Mouse (Mus musculus) left cerebral cortex, postnatal 10 days (tissue): ENCODE results near the gene Pcna. TPM values are rescaled to one million over a fixed set of nuclear protein-coding genes. Genes with fewer than 3 reads are reported as not detected.
"Not testable (repeated sequence)": the region's sequence is repeated elsewhere in the genome, so short reads cannot be mapped to it uniquely, and the experiment has no call there.

Source experiments
- DNase-seq, 2 experiments: peaks; one replicate each; pipeline ENCODE4 v3.0.0; 2021 to 2022; ENCODE audit warnings: low spot score in 2 of 2, mixed read lengths in 1 of 2; ENCODE audit errors: extremely low spot score in 1 of 2
- intact Hi-C: fragments of 180-260 bp; cut with DNase I; formaldehyde crosslinking; loops from one replicate; pipeline ENCODE4 v1.15.1; 2025
- total RNA-seq, 2 experiments: library from RNA; stranded (reverse); gene quantifications; 2 replicates each; pipeline ENCODE4 v1.2.3; 2021

The Pcna gene
- total RNA-seq, result 10 to 100 TPM; 57.1 to 61.2 TPM

- intact Hi-C loops, result no loop called here
- peak; percentile 96 to 98 for DNase-seq
Measured at GRCm38 (mm10) chr2:132252542-132253528, at the start of gene Pcna. Gene Pcna, minus strand, starts transcription at chr2:132253314.

GRCm38 (mm10) chr2:132301436-132301835, 48.3 kb upstream of the Pcna start:
- DNase-seq, result peak in 1 of 2 experiments; percentile 3
- intact Hi-C loops, result no loop called here

DNA sequence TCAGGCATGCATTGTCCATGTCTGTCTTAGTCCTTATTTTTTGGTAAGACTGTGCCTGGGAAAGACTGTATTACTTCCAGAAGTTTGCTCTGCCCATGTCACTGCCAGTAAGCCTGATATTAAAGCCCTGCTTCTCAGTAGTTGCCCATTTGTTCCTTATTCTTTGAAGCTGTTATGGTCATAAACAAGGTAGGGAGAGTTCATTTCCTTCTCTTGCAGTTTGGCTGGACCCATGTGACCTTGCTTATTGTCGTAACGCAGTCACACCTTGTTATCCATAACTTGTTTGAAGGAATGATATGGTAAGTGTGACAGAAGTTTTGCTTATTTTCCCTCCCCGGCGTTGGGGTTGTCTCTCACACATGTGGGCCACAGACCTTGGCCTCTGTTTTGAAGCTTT, 45.1 kb upstream of the Pcna start:
- peak in 1 of 2 experiments; percentile 13 for DNase-seq
- intact Hi-C loops, result no loop called here

- intact Hi-C loops, result no loop called here
- DNase-seq, result no peak
Measured at GRCm38 (mm10) chr2:132293694-132294450, 40.8 kb upstream of the Pcna start.

DNA sequence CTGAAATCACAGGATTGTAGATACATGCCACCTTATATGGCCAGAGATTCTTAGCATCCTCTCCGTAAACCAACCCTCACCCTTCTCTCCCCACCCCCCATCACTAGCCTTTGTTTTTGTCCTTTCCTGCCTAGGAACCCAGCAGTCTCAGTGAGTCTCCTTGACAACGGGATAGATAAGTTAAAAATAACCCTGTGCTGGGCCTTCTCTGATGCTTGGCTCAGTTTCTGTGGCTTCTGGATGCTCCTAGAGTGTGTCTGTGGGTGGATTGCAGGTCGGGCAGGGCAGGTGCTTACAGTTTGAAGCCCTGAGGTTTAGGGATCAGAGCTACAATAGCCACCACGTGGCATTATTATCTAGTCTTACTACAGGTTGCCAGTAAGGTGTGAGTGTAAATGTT, 39.0 kb upstream of the Pcna start:
- intact Hi-C loops, result no loop called here
- DNase-seq, result peak; percentile 45 to 56

GRCm38 (mm10) chr2:132291265-132291664, 38.2 kb upstream of the Pcna start:
- no peak for DNase-seq
- intact Hi-C loops, result no loop called here

GRCm38 (mm10) chr2:132290808-132291207, 37.7 kb upstream of the Pcna start:
- no peak for DNase-seq
- intact Hi-C loops, result no loop called here

GRCm38 (mm10) chr2:132289213-132289612, 36.1 kb upstream of the Pcna start:
- intact Hi-C loops, DNase-seq: not testable (repeated sequence)

GRCm38 (mm10) chr2:132286376-132287076, 33.4 kb upstream of the Pcna start:
- intact Hi-C loops, result no loop called here
- no peak for DNase-seq

DNA sequence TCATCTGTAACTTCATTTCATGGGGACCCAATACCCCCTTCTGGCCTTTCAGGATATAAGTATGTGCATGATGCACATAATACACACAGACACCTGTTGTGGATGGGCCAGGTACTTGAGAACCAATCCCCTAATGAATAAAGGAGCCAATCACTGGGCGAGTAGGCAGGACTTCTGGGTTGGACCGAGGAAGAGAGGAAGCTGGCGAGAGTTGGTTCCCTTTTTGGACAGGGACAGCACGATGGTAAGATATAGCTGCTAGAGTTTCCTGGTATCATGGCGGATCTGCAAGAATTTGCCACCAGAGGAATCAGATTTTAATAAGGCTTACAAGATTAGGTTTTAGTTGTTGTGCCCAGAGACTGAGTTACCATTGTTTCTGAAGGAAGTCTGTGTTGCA, 32.6 kb upstream of the Pcna start:
- DNase-seq, result not testable (repeated sequence)

DNA sequence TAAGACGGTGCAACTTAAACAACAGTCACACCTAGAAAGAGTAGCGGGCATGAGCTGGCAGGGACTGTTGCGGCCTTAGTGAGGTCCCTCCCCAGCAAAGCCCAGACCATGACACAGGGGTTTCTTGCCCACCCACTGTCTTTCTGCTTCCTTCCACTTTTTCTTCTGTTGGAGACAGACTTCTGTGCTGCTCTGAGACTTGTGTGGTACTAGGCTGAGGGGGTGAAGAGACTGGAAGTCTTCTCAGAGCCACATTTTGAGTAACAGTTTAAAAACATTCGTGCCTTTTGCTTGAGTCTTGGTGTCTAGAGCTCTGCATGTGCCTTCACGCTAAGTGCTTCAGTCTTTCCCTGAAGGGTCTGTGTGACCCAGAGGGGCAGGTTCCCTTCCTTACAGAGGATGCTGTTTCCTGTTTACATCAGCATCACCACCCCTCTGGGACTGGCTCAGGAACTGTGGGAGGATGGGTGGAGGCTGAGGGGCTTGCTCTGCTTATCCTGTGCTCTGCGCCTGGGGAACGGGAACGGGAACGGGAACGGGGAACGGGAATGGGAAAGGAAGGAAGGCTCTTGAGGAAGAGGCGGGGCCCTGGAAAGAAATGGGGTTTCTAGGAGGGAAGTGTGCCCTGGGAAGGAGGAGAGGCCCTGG, 31.5 kb upstream of the Pcna start:
- intact Hi-C loops, result no loop called here
- DNase-seq, result peak in 1 of 2 experiments; percentile 80

More for the DNA sequence above, 32.6 kb upstream of the Pcna start:
- intact Hi-C loops, result not testable (repeated sequence)

- intact Hi-C loops, result no loop called here
- no peak for DNase-seq
Measured at GRCm38 (mm10) chr2:132283236-132284070, 30.3 kb upstream of the Pcna start.

- DNase-seq, result no peak
- intact Hi-C loops, result no loop called here
Measured at GRCm38 (mm10) chr2:132282453-132283174, 29.5 kb upstream of the Pcna start.

DNA sequence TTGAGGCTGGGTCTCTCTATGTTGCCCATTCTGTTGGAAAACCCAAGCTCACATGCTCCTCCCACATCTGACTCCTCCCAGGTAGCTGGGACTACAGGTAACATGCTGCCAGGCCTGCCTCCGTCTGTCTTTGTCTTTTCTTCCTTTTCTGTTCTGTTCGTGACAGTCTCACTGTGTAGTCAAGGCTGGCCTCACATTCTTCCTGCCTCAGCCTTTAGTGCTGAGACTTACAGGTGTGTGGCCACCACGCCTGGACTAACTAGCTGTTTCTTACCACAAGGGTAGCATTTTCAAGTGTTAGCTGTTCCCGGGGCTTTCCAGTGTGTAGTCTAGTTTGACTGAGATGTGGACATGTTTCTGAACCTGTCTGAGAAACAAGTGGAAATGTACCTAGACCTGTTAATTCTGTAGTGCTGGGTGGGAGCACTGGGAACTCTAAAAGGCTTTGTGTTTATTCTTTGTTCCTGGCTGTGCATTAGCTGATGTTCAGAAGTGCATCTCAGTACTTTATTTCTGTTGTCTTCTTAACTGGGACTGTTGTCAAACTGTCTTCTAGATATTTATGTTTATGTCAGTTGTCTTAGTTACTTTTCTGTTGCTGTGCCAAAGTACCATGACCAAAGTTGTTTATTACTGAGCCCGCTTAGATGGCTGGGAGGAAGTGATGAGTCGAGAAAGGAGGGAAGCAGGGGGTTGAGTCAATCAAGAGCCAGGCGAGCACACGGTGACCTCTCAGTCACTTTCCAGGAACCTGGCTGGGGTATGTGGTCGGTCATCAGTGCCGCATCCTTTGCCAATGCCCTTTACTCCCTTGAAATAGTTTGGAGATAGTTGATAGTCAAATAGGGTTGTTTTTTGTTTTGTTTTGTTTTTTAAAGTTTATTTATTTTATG, 28.7 kb upstream of the Pcna start:
- intact Hi-C loops, result no loop called here
- no peak for DNase-seq

DNA sequence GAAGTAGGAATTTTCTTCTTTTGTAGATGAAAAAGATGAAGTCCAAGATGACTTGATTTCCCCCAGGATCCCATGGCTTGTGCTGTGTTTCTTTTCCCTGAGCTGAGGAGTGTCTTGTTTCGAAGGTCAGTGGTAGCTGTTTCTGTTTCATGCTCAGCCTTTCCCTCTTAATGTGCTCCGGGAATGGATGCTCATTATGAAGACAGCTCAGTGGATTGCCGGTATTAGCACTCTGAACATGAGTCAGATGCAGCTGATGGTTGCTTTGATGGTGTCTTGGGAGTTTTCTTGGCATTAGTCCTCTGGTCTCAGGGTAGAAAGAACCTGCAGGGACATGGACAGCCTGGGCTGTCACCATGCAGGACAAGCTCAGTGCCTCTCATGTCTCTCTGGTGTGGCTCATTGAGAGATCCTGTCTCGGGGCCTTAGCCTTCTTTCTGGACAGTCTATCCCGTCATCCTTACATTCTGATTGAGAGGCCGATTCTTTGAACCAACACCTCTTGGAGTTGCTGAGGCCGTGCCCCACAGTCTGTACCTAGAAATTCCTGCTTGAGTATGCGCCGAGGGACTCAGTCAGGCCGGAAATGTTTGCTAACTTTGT, 27.5 kb upstream of the Pcna start:
- no peak for DNase-seq
- intact Hi-C loops, result no loop called here

GRCm38 (mm10) chr2:132279978-132280377, 26.9 kb upstream of the Pcna start:
- intact Hi-C loops, result no loop called here
- peak in 1 of 2 experiments; percentile 75 for DNase-seq
